Mouse (Mus musculus): ENCODE measurements around the gene Cad. TPM values are rescaled to one million over a fixed set of nuclear protein-coding genes. Genes with fewer than 3 reads are reported as not detected.
"Not testable (repeated sequence)": the region's sequence is repeated elsewhere in the genome, so short reads cannot be mapped to it uniquely, and the experiment has no call there.

Cad gene
- polyA plus RNA-seq (2016; fragmentation: Nextera tagmentation; extraction: Ambion mirVana), result 40.6 and 41.0 TPM in 2 replicates

GRCm38 (mm10) chr5:31054261-31055215 lies at the start of gene Cad:
Cad (plus strand) TSS chr5:31054780.
- Histone ChIP-seq H3K9me3 (no peaks in the 10 kb centered on the region), H3K9ac (peak within 1 kb of the TSS; percentile 74), H3K27me3 (no peaks in the 10 kb centered on the region), H3K4me2 (replicated peaks) (peak within 1 kb of the TSS; percentile 88), H3K36me3 (peaks cover 16% of the 10 kb centered on the region), H3K27ac (peak within 1 kb of the TSS; percentile 72), H3K4me3 (peak within 1 kb of the TSS; percentile 65), H3K4me1 (peaks cover 11% of the 10 kb centered on the region)
- WGBS, result under 1% methylated on average over 59 of the region's 64 CpGs
- ATAC-seq (ENCODE audit: insufficient number of reproducible peaks, insufficient read depth, low FRiP score, low TSS enrichment), result peak; percentile 95

GRCm38 (mm10) chr5:31012737-31013136 lies 41.8 kb upstream of the Cad start:
- no peaks in the 10 kb centered on the region for H3K27me3 ChIP-seq
- no peak overlapping the region for H3K4me2 ChIP-seq (replicated peaks)
- H3K36me3 ChIP-seq, result no peaks in the 10 kb centered on the region
- H3K9me3 ChIP-seq, result no peaks in the 10 kb centered on the region
- 66% methylated on average over 3 of the region's 3 CpGs for WGBS
- H3K27ac ChIP-seq, result no peak overlapping the region
- H3K4me1 ChIP-seq, result no peaks in the 10 kb centered on the region
- no peak overlapping the region for H3K9ac ChIP-seq
- ATAC-seq (ENCODE audit: insufficient number of reproducible peaks, insufficient read depth, low FRiP score, low TSS enrichment), result no peak
- H3K4me3 ChIP-seq, result no peak overlapping the region

GRCm38 (mm10) chr5:31015913-31016312 lies 38.7 kb upstream of the Cad start:
- no peak overlapping the region for H3K9ac ChIP-seq
- WGBS, result 63% methylated on average over 2 of the region's 2 CpGs
- H3K27ac ChIP-seq, result no peak overlapping the region
- H3K4me3 ChIP-seq, result no peak overlapping the region
- no peak overlapping the region for H3K4me2 ChIP-seq (replicated peaks)
- H3K36me3 ChIP-seq, result no peaks in the 10 kb centered on the region
- H3K27me3 ChIP-seq, result no peaks in the 10 kb centered on the region
- no peaks in the 10 kb centered on the region for H3K4me1 ChIP-seq
- no peak for ATAC-seq (ENCODE audit: insufficient number of reproducible peaks, insufficient read depth, low FRiP score, low TSS enrichment)
- no peaks in the 10 kb centered on the region for H3K9me3 ChIP-seq

- H3K27me3 ChIP-seq; H3K9ac ChIP-seq; H3K27ac ChIP-seq; H3K4me3 ChIP-seq; H3K9me3 ChIP-seq; H3K36me3 ChIP-seq; ATAC-seq (ENCODE audit: insufficient number of reproducible peaks, insufficient read depth, low FRiP score, low TSS enrichment); H3K4me1 ChIP-seq; H3K4me2 ChIP-seq (replicated peaks): not testable (repeated sequence)
- WGBS, result 90% methylated on average over 5 of the region's 5 CpGs
Observed at GRCm38 (mm10) chr5:31021790-31022189, 32.8 kb upstream of the Cad start.

- Histone ChIP-seq H3K9ac (no peak overlapping the region), H3K4me1 (no peaks in the 10 kb centered on the region), H3K4me3 (no peak overlapping the region), H3K9me3 (no peaks in the 10 kb centered on the region), H3K27ac (no peak overlapping the region), H3K36me3 (no peaks in the 10 kb centered on the region), H3K27me3 (no peaks in the 10 kb centered on the region), H3K4me2 (replicated peaks) (no peak overlapping the region)
- WGBS, result 27% methylated on average over 1 of the region's 1 CpGs
- ATAC-seq (ENCODE audit: insufficient number of reproducible peaks, insufficient read depth, low FRiP score, low TSS enrichment), result no peak
Observed at GRCm38 (mm10) chr5:31022690-31023089, 31.9 kb upstream of the Cad start.

- H3K27ac ChIP-seq, result no peak overlapping the region
- no peaks in the 10 kb centered on the region for H3K36me3 ChIP-seq
- 10% methylated on average over 4 of the region's 4 CpGs for WGBS
- no peak for ATAC-seq (ENCODE audit: insufficient number of reproducible peaks, insufficient read depth, low FRiP score, low TSS enrichment)
- no peaks in the 10 kb centered on the region for H3K4me1 ChIP-seq
- no peaks in the 10 kb centered on the region for H3K9me3 ChIP-seq
- H3K4me3 ChIP-seq, result no peak overlapping the region
- H3K27me3 ChIP-seq, result no peaks in the 10 kb centered on the region
- H3K9ac ChIP-seq, result no peak overlapping the region
- H3K4me2 ChIP-seq (replicated peaks), result no peak overlapping the region
Observed at GRCm38 (mm10) chr5:31023254-31023653, 31.3 kb upstream of the Cad start.

- H3K4me2 ChIP-seq (replicated peaks), result no peak overlapping the region
- H3K36me3 ChIP-seq, result no peaks in the 10 kb centered on the region
- no peaks in the 10 kb centered on the region for H3K9me3 ChIP-seq
- no peaks in the 10 kb centered on the region for H3K4me1 ChIP-seq
- H3K27me3 ChIP-seq, result no peaks in the 10 kb centered on the region
- H3K27ac ChIP-seq, result no peak overlapping the region
- H3K4me3 ChIP-seq, result no peak overlapping the region
- H3K9ac ChIP-seq, result no peak overlapping the region
- ATAC-seq (ENCODE audit: insufficient number of reproducible peaks, insufficient read depth, low FRiP score, low TSS enrichment), result no peak
Observed at GRCm38 (mm10) chr5:31024641-31025040, 29.9 kb upstream of the Cad start.

- no peaks in the 10 kb centered on the region for H3K27me3 ChIP-seq
- WGBS, result 89% methylated on average over 4 of the region's 4 CpGs
- H3K27ac ChIP-seq, result no peak overlapping the region
- no peaks in the 10 kb centered on the region for H3K9me3 ChIP-seq
- no peak for ATAC-seq (ENCODE audit: insufficient number of reproducible peaks, insufficient read depth, low FRiP score, low TSS enrichment)
- H3K36me3 ChIP-seq, result no peaks in the 10 kb centered on the region
- no peak overlapping the region for H3K9ac ChIP-seq
- no peak overlapping the region for H3K4me2 ChIP-seq (replicated peaks)
- H3K4me3 ChIP-seq, result no peak overlapping the region
- no peaks in the 10 kb centered on the region for H3K4me1 ChIP-seq
Observed at GRCm38 (mm10) chr5:31030926-31031325, 23.7 kb upstream of the Cad start.

GRCm38 (mm10) chr5:31031508-31031907 lies 23.1 kb upstream of the Cad start:
- Histone ChIP-seq H3K36me3 (0 out of 2 replicates have a peak, but pooled peaks cover under 1% of the 10 kb centered on the region), H3K4me2 (replicated peaks) (no peak overlapping the region), H3K27ac (no peak overlapping the region), H3K27me3 (no peaks in the 10 kb centered on the region), H3K4me1 (no peaks in the 10 kb centered on the region), H3K4me3 (no peak overlapping the region), H3K9ac (no peak overlapping the region), H3K9me3 (no peaks in the 10 kb centered on the region)
- WGBS, result 86% methylated on average over 8 of the region's 8 CpGs
- no peak for ATAC-seq (ENCODE audit: insufficient number of reproducible peaks, insufficient read depth, low FRiP score, low TSS enrichment)

GRCm38 (mm10) chr5:31034669-31035068 lies 19.9 kb upstream of the Cad start:
- WGBS, result 90% methylated on average over 6 of the region's 6 CpGs
- H3K4me3 ChIP-seq, result no peak overlapping the region
- peaks cover 7% of the 10 kb centered on the region; the same call in 1 of the 2 replicates for H3K36me3 ChIP-seq
- no peaks in the 10 kb centered on the region for H3K4me1 ChIP-seq
- ATAC-seq (ENCODE audit: insufficient number of reproducible peaks, insufficient read depth, low FRiP score, low TSS enrichment), result no peak
- no peaks in the 10 kb centered on the region for H3K9me3 ChIP-seq
- H3K4me2 ChIP-seq (replicated peaks), result no peak overlapping the region
- H3K27me3 ChIP-seq, result no peaks in the 10 kb centered on the region
- no peak overlapping the region for H3K27ac ChIP-seq
- no peak overlapping the region for H3K9ac ChIP-seq

- H3K27me3 ChIP-seq; H3K4me1 ChIP-seq; H3K27ac ChIP-seq; H3K36me3 ChIP-seq; H3K9ac ChIP-seq; H3K9me3 ChIP-seq; H3K4me3 ChIP-seq; H3K4me2 ChIP-seq (replicated peaks); ATAC-seq (ENCODE audit: insufficient number of reproducible peaks, insufficient read depth, low FRiP score, low TSS enrichment): not testable (repeated sequence)
- 83% methylated on average over 11 of the region's 11 CpGs for WGBS
Observed at GRCm38 (mm10) chr5:31036556-31036955, 18.0 kb upstream of the Cad start.

GRCm38 (mm10) chr5:31038171-31038845 lies 16.3 kb upstream of the Cad start:
- Histone ChIP-seq H3K4me2 (replicated peaks) (no peak overlapping the region), H3K27me3 (no peaks in the 10 kb centered on the region), H3K4me3 (no peak overlapping the region), H3K9ac (no peak overlapping the region), H3K4me1 (no peaks in the 10 kb centered on the region), H3K36me3 (peaks cover 11% of the 10 kb centered on the region; the same call in 1 of the 2 replicates), H3K27ac (no peak overlapping the region), H3K9me3 (no peaks in the 10 kb centered on the region)
- ATAC-seq (ENCODE audit: insufficient number of reproducible peaks, insufficient read depth, low FRiP score, low TSS enrichment), result no peak
- WGBS, result 84% methylated on average over 7 of the region's 7 CpGs
